Mouse (Mus musculus): Measurements from ENCODE around the gene Corin. TPM values are rescaled to one million over a fixed set of nuclear protein-coding genes. Genes with fewer than 3 reads are reported as not detected.

Gene Corin
- polyA plus RNA-seq, 1 experiment from 2014 or later, result 0.32 TPM

DNA sequence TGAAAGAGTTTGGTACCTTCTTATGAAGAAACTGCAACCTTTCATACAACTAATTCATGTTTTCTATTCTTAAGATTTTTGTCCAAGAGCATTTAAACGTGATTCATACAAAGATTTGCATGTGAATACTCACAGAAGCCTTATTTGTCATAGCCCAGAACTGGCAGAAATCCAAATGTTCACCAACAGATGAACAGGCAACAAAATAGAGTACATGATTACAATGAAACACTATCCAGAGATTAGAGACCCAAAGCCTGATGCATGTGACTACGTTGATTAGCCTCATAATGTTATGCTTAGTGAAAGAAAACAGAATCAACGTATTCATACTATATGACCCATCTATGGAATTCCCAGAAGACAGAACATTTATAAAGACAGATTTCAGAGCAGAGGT, 140.4 kb downstream of the Corin start:
- no peak overlapping the region for H3K9ac ChIP-seq (ENCODE audit: low read depth, low read length)
- no peak overlapping the region for H3K4me2 ChIP-seq (ENCODE audit: low read depth, low read length)
- no peaks in the 10 kb centered on the region for H3K4me1 ChIP-seq (ENCODE audit: control insufficient read depth, insufficient read depth, low read length)
- H3K36me3 ChIP-seq (ENCODE audit: control insufficient read depth, insufficient read depth, low read length), result no peaks in the 10 kb centered on the region
- H3K9me3 ChIP-seq (ENCODE audit: control insufficient read depth, low read length), result no peaks in the 10 kb centered on the region
- H3K27me3 ChIP-seq (replicated peaks; ENCODE audit: control insufficient read depth, insufficient read depth, low read length), result no peaks in the 10 kb centered on the region
- WGBS, result 63% methylated on average over 3 of the region's 3 CpGs
- ATAC-seq, result no peak
- no peak overlapping the region for H3K27ac ChIP-seq (ENCODE audit: low read length)
- H3K4me3 ChIP-seq (ENCODE audit: low read length), result no peak overlapping the region

DNA sequence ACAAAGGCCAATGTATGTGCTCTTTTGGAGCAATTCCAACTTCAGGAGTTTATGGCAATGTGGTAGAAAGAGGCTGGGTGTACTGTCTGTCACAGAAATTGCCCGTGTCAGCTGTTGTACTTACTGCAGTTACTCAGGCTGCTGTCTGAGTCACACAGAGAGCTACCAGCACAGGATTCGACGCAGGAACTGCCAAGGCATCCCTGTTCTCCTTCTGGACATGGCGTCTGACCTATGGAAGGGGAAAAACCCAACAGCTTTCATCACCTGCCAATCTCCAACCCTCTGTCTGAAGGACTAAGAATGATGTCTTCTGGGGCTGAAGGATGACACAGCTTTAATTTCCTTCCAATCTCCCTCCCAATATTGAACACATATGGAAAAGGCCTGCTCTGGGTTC, 150.5 kb downstream of the Corin start:
- H3K36me3 ChIP-seq (ENCODE audit: control insufficient read depth, insufficient read depth, low read length), result no peaks in the 10 kb centered on the region
- no peaks in the 10 kb centered on the region for H3K27me3 ChIP-seq (replicated peaks; ENCODE audit: control insufficient read depth, insufficient read depth, low read length)
- H3K4me3 ChIP-seq (ENCODE audit: low read length), result no peak overlapping the region
- no peaks in the 10 kb centered on the region for H3K9me3 ChIP-seq (ENCODE audit: control insufficient read depth, low read length)
- H3K4me1 ChIP-seq (ENCODE audit: control insufficient read depth, insufficient read depth, low read length), result no peaks in the 10 kb centered on the region
- H3K27ac ChIP-seq (ENCODE audit: low read length), result no peak overlapping the region
- WGBS, result 76% methylated on average over 4 of the region's 4 CpGs
- H3K9ac ChIP-seq (ENCODE audit: low read depth, low read length), result no peak overlapping the region
- H3K4me2 ChIP-seq (ENCODE audit: low read depth, low read length), result no peak overlapping the region
- no peak for ATAC-seq

DNA sequence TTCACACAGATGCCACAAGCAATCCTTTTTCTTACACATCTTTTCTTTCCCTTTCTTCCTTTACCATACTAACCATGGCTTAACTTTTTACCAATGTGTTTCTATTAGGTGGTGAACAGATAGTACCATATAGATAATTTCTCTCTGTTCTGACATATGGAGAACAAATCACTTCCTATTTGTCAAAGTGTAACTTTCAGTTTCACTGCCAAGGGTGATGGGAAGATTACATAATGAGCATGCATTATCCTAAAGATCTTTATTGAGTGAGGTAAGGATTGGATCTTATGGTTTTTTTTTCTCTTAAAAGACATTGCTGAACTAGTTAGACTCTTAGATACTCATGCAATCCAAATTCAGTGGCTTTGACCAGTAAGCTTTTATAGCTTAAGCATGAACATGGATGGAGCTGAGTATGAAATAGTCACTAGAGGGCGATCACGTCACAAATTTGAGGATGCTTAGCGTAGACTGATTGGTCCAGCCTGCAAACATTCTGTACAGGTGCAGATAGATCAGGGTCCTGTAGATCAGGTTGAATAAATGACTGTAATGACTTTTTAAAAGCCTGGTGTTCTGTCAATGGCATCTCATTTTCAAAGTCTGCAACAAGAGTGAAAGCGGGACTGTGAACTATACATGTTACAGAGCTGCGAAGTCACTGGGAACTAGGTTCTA, 154.1 kb downstream of the Corin start:
- 34% methylated on average over 5 of the region's 5 CpGs for WGBS
- no peak overlapping the region for H3K4me2 ChIP-seq (ENCODE audit: low read depth, low read length)
- peak; percentile 87 for ATAC-seq
- H3K4me1 ChIP-seq (ENCODE audit: control insufficient read depth, insufficient read depth, low read length), result no peaks in the 10 kb centered on the region
- no peaks in the 10 kb centered on the region for H3K9me3 ChIP-seq (ENCODE audit: control insufficient read depth, low read length)
- H3K9ac ChIP-seq (ENCODE audit: low read depth, low read length), result no peak overlapping the region
- H3K4me3 ChIP-seq (ENCODE audit: low read length), result no peak overlapping the region
- H3K27me3 ChIP-seq (replicated peaks; ENCODE audit: control insufficient read depth, insufficient read depth, low read length), result no peaks in the 10 kb centered on the region
- H3K36me3 ChIP-seq (ENCODE audit: control insufficient read depth, insufficient read depth, low read length), result no peaks in the 10 kb centered on the region
- no peak overlapping the region for H3K27ac ChIP-seq (ENCODE audit: low read length)

DNA sequence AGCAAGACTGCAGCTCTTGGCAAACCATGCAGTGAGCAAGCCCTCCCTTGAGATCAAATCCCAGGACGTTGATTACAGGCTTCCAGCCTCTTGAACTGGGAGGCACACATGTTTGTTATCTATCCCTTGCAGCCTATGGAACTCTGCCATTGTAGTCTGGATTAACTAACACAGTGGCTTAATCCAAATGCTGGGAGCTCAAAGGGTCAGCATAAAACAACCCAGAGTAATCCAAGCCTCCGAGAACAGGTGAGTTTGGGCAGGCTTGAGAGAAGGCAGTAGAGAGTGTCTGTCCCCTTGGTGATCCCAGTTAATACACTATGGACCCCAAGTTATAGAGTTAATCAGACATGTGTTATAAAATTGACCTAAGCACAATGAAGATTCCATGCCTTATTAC, 155.7 kb downstream of the Corin start:
- no peak overlapping the region for H3K4me2 ChIP-seq (ENCODE audit: low read depth, low read length)
- no peak for ATAC-seq
- H3K27me3 ChIP-seq (replicated peaks; ENCODE audit: control insufficient read depth, insufficient read depth, low read length), result no peaks in the 10 kb centered on the region
- no peak overlapping the region for H3K27ac ChIP-seq (ENCODE audit: low read length)
- WGBS, result 72% methylated on average over 2 of the region's 2 CpGs
- H3K9me3 ChIP-seq (ENCODE audit: control insufficient read depth, low read length), result no peaks in the 10 kb centered on the region
- no peak overlapping the region for H3K4me3 ChIP-seq (ENCODE audit: low read length)
- no peak overlapping the region for H3K9ac ChIP-seq (ENCODE audit: low read depth, low read length)
- no peaks in the 10 kb centered on the region for H3K36me3 ChIP-seq (ENCODE audit: control insufficient read depth, insufficient read depth, low read length)
- H3K4me1 ChIP-seq (ENCODE audit: control insufficient read depth, insufficient read depth, low read length), result no peaks in the 10 kb centered on the region

DNA sequence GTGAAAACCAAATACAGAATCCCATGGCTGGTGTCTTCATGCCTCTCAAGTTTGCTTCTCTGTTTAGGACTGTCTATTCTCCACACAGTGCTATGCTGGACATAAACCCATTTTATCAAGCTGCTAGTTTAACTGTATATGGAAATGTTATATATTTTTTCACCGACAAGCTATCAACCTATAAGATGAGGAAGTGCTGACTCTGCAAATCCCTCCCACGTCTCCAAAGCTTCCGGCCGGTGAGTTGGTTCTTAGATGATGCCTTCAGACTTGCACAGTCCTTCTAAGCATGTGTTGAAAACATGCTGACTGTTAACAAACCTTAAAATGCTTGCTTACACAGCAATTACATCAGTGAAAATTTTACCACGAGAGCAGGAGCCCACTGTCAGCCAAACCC, 168.4 kb downstream of the Corin start:
- 67% methylated on average over 5 of the region's 5 CpGs for WGBS
- no peak overlapping the region for H3K4me2 ChIP-seq (ENCODE audit: low read depth, low read length)
- H3K36me3 ChIP-seq (ENCODE audit: control insufficient read depth, insufficient read depth, low read length), result no peaks in the 10 kb centered on the region
- no peaks in the 10 kb centered on the region for H3K4me1 ChIP-seq (ENCODE audit: control insufficient read depth, insufficient read depth, low read length)
- no peaks in the 10 kb centered on the region for H3K27me3 ChIP-seq (replicated peaks; ENCODE audit: control insufficient read depth, insufficient read depth, low read length)
- H3K9ac ChIP-seq (ENCODE audit: low read depth, low read length), result no peak overlapping the region
- no peak overlapping the region for H3K4me3 ChIP-seq (ENCODE audit: low read length)
- ATAC-seq, result no peak
- no peaks in the 10 kb centered on the region for H3K9me3 ChIP-seq (ENCODE audit: control insufficient read depth, low read length)
- no peak overlapping the region for H3K27ac ChIP-seq (ENCODE audit: low read length)

DNA sequence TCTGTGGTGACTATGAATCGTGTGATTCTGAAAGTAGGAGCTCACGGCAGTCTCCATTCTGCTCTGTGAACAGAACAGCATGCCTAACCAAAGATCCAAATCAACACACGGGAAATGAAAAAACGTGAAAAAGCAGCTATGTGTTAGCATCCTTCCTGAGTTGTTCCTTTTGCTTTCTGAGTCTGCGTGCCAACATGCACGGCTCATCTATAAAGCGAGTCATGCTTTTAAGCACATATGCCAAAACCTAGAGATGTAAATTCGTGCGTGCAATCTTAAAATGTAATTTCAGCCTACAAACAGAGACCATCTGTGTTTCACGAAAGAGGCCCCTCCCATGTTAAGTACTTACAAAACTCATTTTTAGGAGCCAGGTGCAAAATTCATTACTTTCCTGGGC, 171.4 kb downstream of the Corin start:
- no peak overlapping the region for H3K27ac ChIP-seq (ENCODE audit: low read length)
- no peak overlapping the region for H3K9ac ChIP-seq (ENCODE audit: low read depth, low read length)
- H3K27me3 ChIP-seq (replicated peaks; ENCODE audit: control insufficient read depth, insufficient read depth, low read length), result no peaks in the 10 kb centered on the region
- WGBS, result 82% methylated on average over 10 of the region's 10 CpGs
- no peaks in the 10 kb centered on the region for H3K36me3 ChIP-seq (ENCODE audit: control insufficient read depth, insufficient read depth, low read length)
- ATAC-seq, result no peak
- H3K4me1 ChIP-seq (ENCODE audit: control insufficient read depth, insufficient read depth, low read length), result no peaks in the 10 kb centered on the region
- no peak overlapping the region for H3K4me3 ChIP-seq (ENCODE audit: low read length)
- H3K9me3 ChIP-seq (ENCODE audit: control insufficient read depth, low read length), result no peaks in the 10 kb centered on the region
- no peak overlapping the region for H3K4me2 ChIP-seq (ENCODE audit: low read depth, low read length)

DNA sequence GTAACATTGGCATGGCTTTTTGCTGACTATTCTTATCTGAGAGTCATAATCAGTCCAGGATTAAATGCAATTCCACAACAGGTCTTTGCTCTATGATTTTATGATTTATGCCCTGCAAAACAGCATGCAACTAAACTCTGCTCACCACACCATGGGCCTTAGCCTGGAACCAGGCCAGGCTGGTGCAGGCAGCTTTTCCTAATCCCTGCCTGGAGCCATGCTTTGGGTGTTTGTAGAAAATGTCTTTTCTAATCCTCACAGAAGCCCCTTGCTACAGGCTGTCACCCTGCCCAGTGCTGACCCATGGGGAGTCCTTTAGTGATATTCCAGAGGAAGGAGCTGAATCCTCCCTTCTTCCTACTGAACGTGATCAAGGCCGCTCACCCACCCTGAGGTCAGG, 173.1 kb downstream of the Corin start:
- H3K9ac ChIP-seq (ENCODE audit: low read depth, low read length), result no peak overlapping the region
- no peaks in the 10 kb centered on the region for H3K27me3 ChIP-seq (replicated peaks; ENCODE audit: control insufficient read depth, insufficient read depth, low read length)
- 61% methylated on average over 2 of the region's 2 CpGs for WGBS
- H3K4me3 ChIP-seq (ENCODE audit: low read length), result no peak overlapping the region
- H3K27ac ChIP-seq (ENCODE audit: low read length), result no peak overlapping the region
- no peak for ATAC-seq
- no peak overlapping the region for H3K4me2 ChIP-seq (ENCODE audit: low read depth, low read length)
- no peaks in the 10 kb centered on the region for H3K36me3 ChIP-seq (ENCODE audit: control insufficient read depth, insufficient read depth, low read length)
- H3K9me3 ChIP-seq (ENCODE audit: control insufficient read depth, low read length), result no peaks in the 10 kb centered on the region
- no peaks in the 10 kb centered on the region for H3K4me1 ChIP-seq (ENCODE audit: control insufficient read depth, insufficient read depth, low read length)

DNA sequence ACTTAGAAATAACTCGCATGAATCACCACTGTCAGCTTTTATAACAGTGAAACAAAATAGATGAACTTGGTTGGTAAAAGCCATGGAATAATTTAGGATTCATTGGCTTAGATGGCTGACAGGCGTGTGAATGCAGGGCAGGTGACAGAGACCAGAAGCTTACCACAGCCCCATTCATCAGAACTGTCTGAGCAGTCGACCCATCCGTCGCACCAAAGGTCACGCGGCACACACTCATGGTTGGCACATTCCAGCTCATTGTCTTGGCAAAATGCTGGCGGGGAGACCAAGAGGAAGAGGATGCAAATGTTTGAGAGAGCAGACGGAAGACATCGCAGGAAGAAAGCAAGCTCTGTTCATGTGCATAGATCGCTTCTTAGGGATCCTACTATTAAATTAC, 173.6 kb downstream of the Corin start:
- Histone ChIP-seq H3K9me3 (ENCODE audit: control insufficient read depth, low read length) (no peaks in the 10 kb centered on the region), H3K4me1 (ENCODE audit: control insufficient read depth, insufficient read depth, low read length) (no peaks in the 10 kb centered on the region), H3K27me3 (replicated peaks; ENCODE audit: control insufficient read depth, insufficient read depth, low read length) (no peaks in the 10 kb centered on the region), H3K36me3 (ENCODE audit: control insufficient read depth, insufficient read depth, low read length) (no peaks in the 10 kb centered on the region), H3K4me3 (ENCODE audit: low read length) (no peak overlapping the region), H3K27ac (ENCODE audit: low read length) (no peak overlapping the region), H3K4me2 (ENCODE audit: low read depth, low read length) (no peak overlapping the region), H3K9ac (ENCODE audit: low read depth, low read length) (no peak overlapping the region)
- no peak for ATAC-seq
- WGBS, result 61% methylated on average over 11 of the region's 11 CpGs

DNA sequence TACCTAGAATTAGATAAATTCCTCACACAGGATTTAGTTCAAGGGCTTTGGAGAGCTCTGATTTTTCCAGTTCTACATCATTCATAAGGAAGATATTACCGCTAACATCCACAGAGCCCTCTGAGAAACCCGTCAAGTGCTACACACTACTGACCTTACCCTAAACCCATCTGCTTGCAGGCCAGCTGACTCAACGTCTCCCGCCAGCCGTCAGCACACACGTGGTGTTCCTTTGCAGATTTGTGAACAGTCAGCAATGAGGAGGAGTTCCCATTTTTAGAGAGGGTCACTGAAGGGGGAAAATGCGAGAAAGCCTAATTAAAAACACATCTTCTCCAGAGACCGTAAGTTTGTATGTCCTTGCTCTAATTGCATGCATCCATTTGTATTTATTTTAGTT, 174.8 kb downstream of the Corin start:
- Histone ChIP-seq H3K36me3 (ENCODE audit: control insufficient read depth, insufficient read depth, low read length) (no peaks in the 10 kb centered on the region), H3K27ac (ENCODE audit: low read length) (no peak overlapping the region), H3K4me2 (ENCODE audit: low read depth, low read length) (no peak overlapping the region), H3K9ac (ENCODE audit: low read depth, low read length) (no peak overlapping the region), H3K4me3 (ENCODE audit: low read length) (no peak overlapping the region), H3K4me1 (ENCODE audit: control insufficient read depth, insufficient read depth, low read length) (no peaks in the 10 kb centered on the region), H3K9me3 (ENCODE audit: control insufficient read depth, low read length) (no peaks in the 10 kb centered on the region), H3K27me3 (replicated peaks; ENCODE audit: control insufficient read depth, insufficient read depth, low read length) (no peaks in the 10 kb centered on the region)
- WGBS, result 55% methylated on average over 8 of the region's 8 CpGs
- no peak for ATAC-seq

DNA sequence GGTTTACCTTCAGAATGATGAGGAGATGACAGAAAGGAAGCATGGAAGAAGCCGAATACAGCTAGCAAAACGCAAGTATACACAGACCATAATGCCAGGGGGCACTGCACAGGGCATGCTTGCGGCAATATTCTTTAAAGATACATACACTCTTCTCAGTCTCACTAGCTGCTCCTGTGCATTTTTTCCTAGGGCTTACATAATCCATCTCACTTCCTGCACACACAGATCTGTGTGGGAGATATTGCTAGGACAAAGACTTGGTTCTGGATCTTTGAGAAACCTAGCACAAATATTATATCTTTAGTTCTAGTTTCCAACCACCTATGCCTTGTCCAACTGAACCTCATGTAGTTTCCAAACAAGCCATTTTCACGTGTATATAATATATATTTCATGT, 189.0 kb downstream of the Corin start:
- H3K9me3 ChIP-seq (ENCODE audit: control insufficient read depth, low read length), result no peaks in the 10 kb centered on the region
- H3K27ac ChIP-seq (ENCODE audit: low read length), result no peak overlapping the region
- H3K27me3 ChIP-seq (replicated peaks; ENCODE audit: control insufficient read depth, insufficient read depth, low read length), result no peaks in the 10 kb centered on the region
- no peaks in the 10 kb centered on the region for H3K36me3 ChIP-seq (ENCODE audit: control insufficient read depth, insufficient read depth, low read length)
- H3K4me1 ChIP-seq (ENCODE audit: control insufficient read depth, insufficient read depth, low read length), result no peaks in the 10 kb centered on the region
- H3K4me2 ChIP-seq (ENCODE audit: low read depth, low read length), result no peak overlapping the region
- H3K9ac ChIP-seq (ENCODE audit: low read depth, low read length), result no peak overlapping the region
- no peak for ATAC-seq
- 83% methylated on average over 4 of the region's 4 CpGs for WGBS
- H3K4me3 ChIP-seq (ENCODE audit: low read length), result no peak overlapping the region
